Mouse (Mus musculus) stomach, embryonic 16.5 days (tissue): ENCODE data around the gene Cntnap2. TPM values are rescaled to one million over a fixed set of nuclear protein-coding genes. Genes with fewer than 3 reads are reported as not detected.

Source experiments
- ATAC-seq: fragments of 200-750 bp; cut with Nextera tagmentation; 2 replicates; pipeline ENCODE4 v1.8.0; 2017; ENCODE audit warnings: moderate number of reproducible peaks, moderate TSS enrichment; ENCODE audit not compliant: insufficient read depth, low FRiP score
- H3K27ac ChIP-seq: fragments of 300-500 bp; sonication (generic); 2 replicates; pipeline ENCODE4 v1.5.1; 2014; ENCODE audit warnings: low read length
- H3K27me3 ChIP-seq: fragments of 300-500 bp; sonication (generic); 2 replicates; pipeline ENCODE4 v1.6.1; 2014; ENCODE audit warnings: low read length, control low read depth, mixed read lengths; ENCODE audit not compliant: control insufficient read depth, insufficient read depth
- H3K36me3 ChIP-seq: fragments of 300-500 bp; sonication (generic); 2 replicates; pipeline ENCODE4 v1.6.1; 2014; ENCODE audit warnings: low read length; ENCODE audit not compliant: control insufficient read depth, insufficient read depth
- H3K4me1 ChIP-seq: fragments of 300-500 bp; sonication (generic); 2 replicates; pipeline ENCODE4 v1.6.1; 2014; ENCODE audit warnings: low read length, control low read depth, mixed read lengths; ENCODE audit not compliant: control insufficient read depth, insufficient read depth
- H3K4me2 ChIP-seq: fragments of 300-500 bp; sonication (generic); 2 replicates; pipeline ENCODE4 v1.6.1; 2014; ENCODE audit warnings: low read depth, low read length, mixed read lengths
- H3K4me3 ChIP-seq: fragments of 300-500 bp; sonication (generic); replicated peaks from 2 replicates; pipeline ENCODE4 v1.5.1; 2014; ENCODE audit warnings: mild to moderate bottlenecking, low read length
- H3K9ac ChIP-seq: fragments of 300-500 bp; sonication (generic); 2 replicates; pipeline ENCODE4 v1.6.1; 2014; ENCODE audit warnings: low read length
- H3K9me3 ChIP-seq: fragments of 300-500 bp; sonication (generic); replicated peaks from 2 replicates; pipeline ENCODE4 v1.6.1; 2016; ENCODE audit warnings: low read length, control low read depth; ENCODE audit not compliant: control insufficient read depth
- WGBS: fragments of 180-500 bp; shearing (Covaris S2); extraction: QIAGEN DNeasy Blood & Tissue Kit; methylation state at CpG from one replicate; pipeline ENCODE4 v1.1.7; 2014; 5-methylcytosine and 5-hydroxymethylcytosine counted together
- polyA plus RNA-seq: library from polyadenylated mRNA; unstranded; fragments of >200 nt; fragmentation: Nextera tagmentation; extraction: Ambion mirVana; gene quantifications from 2 replicates; pipeline ENCODE4 v1.2.1, GENCODE M21; 2015

Gene Cntnap2
- polyA plus RNA-seq, 1 experiment from 2014 or later: 2.1 TPM

DNA sequence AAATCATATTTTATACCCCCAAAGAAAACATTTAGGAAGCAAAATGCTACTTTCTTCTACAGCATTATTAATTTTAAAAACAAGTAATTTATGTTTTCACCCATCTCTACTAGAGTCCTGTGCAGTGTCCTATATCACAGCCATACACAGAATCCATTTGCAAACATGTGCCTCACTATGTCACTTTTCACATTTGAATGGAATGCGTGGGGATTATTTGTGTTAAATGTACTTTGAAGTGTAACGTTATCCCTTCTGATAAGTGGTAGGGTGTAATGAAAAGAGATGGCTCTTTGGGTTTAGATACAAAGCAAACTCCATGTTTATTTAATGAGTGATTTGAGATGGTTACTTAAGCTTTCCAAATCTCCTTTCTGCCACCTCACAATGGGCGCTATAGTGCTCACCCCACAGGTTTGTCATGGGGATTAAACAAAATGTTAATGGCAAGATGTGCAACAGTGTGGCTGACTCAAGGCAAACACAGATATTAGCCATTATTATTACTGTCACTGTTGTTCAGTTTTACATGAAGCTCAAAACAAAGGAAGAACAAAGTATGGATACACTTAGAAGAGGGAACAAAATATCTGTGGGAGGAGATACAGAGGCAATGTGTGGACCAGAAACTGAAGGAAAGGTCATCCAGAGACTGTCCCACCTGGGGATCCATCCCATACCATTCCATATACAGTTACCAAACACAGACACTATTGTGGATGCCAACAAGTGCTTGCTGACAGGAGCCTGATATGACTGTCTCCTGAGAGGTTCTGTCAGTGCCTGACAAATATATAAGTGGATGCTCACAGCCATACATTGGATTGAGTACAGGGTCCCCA is 886.2 kb downstream of the Cntnap2 start:
- no peaks in the 10 kb centered on the region for H3K4me1 ChIP-seq
- H3K4me3 ChIP-seq: no peak overlapping the region
- WGBS: 43% methylated on average over 3 of the region's 3 CpGs
- no peak for ATAC-seq
- no peaks in the 10 kb centered on the region for H3K9me3 ChIP-seq
- H3K9ac ChIP-seq: no peak overlapping the region
- no peak overlapping the region for H3K27ac ChIP-seq
- no peaks in the 10 kb centered on the region for H3K27me3 ChIP-seq
- no peak overlapping the region for H3K4me2 ChIP-seq
- H3K36me3 ChIP-seq: no peaks in the 10 kb centered on the region

GRCm38 (mm10) chr6:45954773-45955172 is 895.6 kb downstream of the Cntnap2 start:
- Histone ChIP-seq H3K4me2 (no peak overlapping the region), H3K9me3 (no peaks in the 10 kb centered on the region), H3K36me3 (no peaks in the 10 kb centered on the region), H3K27me3 (no peaks in the 10 kb centered on the region), H3K9ac (no peak overlapping the region), H3K27ac (no peak overlapping the region), H3K4me3 (no peak overlapping the region), H3K4me1 (no peaks in the 10 kb centered on the region)
- no peak for ATAC-seq

GRCm38 (mm10) chr6:45964494-45964893 is 905.3 kb downstream of the Cntnap2 start:
- H3K9me3 ChIP-seq: no peaks in the 10 kb centered on the region
- no peak for ATAC-seq
- H3K27me3 ChIP-seq: no peaks in the 10 kb centered on the region
- H3K27ac ChIP-seq: no peak overlapping the region
- WGBS: 95% methylated on average over 1 of the region's 1 CpGs
- H3K36me3 ChIP-seq: no peaks in the 10 kb centered on the region
- no peaks in the 10 kb centered on the region for H3K4me1 ChIP-seq
- H3K4me2 ChIP-seq: no peak overlapping the region
- no peak overlapping the region for H3K4me3 ChIP-seq
- no peak overlapping the region for H3K9ac ChIP-seq

DNA sequence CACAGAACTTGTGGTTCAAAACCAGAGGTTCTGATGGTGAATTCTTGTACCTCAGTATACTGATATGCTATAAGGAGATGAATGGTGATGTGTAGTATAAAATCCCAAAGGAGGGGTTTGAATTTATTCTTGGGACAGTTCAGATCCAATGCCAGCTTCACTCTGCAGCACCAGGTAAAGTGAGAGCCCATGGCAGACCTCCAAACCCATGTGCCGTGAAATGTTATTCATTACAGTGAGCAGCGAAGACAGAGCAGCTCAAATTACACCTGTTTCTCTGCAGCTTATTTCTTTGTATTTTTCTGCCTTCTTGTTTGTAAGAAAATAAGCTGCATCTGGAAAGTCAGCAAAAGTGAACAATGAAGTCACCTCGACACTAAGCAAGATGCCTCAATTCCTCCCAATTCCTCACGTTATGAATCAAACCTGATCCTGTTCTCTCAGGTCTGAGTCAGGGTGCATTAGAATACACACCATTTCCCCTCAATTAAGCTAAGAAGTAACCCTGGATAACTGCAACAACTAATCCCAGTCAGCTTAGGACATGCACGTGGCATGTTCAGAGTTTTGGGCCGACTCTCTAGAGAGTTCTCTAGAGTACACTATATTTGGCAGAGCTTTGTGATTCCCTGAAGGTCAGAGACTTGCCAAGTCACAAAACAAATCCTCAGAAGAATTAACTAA is 915.5 kb downstream of the Cntnap2 start:
- no peak overlapping the region for H3K27ac ChIP-seq
- ATAC-seq: no peak
- no peak overlapping the region for H3K4me2 ChIP-seq

GRCm38 (mm10) chr6:45979171-45979570 is 920.0 kb downstream of the Cntnap2 start:
- WGBS: 79% methylated on average over 2 of the region's 2 CpGs
- no peak overlapping the region for H3K4me3 ChIP-seq

More for the DNA sequence above, 915.5 kb downstream of the Cntnap2 start:
- Histone ChIP-seq H3K27me3 (no peaks in the 10 kb centered on the region), H3K9me3 (no peaks in the 10 kb centered on the region), H3K4me3 (no peak overlapping the region), H3K36me3 (no peaks in the 10 kb centered on the region), H3K9ac (no peak overlapping the region), H3K4me1 (no peaks in the 10 kb centered on the region)
- 65% methylated on average over 6 of the region's 6 CpGs for WGBS

DNA sequence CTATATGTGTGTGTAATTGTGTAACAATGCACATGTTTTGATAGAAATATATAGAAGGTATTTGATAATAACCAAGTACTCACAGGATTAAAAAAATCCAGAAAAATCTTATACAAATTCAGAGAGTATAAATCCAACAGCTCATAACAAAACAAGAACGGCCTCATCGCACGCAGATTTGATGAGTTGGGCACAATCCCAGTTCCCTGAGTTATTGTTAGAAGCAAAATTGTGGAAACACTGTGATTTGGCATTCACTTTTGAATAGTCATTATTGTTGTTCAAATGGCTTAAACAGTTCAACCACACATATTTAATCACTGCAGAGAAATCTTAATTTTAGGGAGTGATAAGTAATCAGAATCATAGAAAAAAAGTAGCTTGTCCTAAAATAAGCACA is 928.9 kb downstream of the Cntnap2 start:
- no peaks in the 10 kb centered on the region for H3K9me3 ChIP-seq
- no peak overlapping the region for H3K4me3 ChIP-seq
- no peaks in the 10 kb centered on the region for H3K36me3 ChIP-seq
- no peaks in the 10 kb centered on the region for H3K27me3 ChIP-seq
- WGBS: 81% methylated on average over 3 of the region's 3 CpGs
- no peak overlapping the region for H3K27ac ChIP-seq
- no peak overlapping the region for H3K4me2 ChIP-seq
- ATAC-seq: no peak
- no peak overlapping the region for H3K9ac ChIP-seq
- H3K4me1 ChIP-seq: no peaks in the 10 kb centered on the region

More at GRCm38 (mm10) chr6:45979171-45979570, 920.0 kb downstream of the Cntnap2 start:
- Histone ChIP-seq H3K4me1 (no peaks in the 10 kb centered on the region), H3K9me3 (no peaks in the 10 kb centered on the region), H3K9ac (no peak overlapping the region), H3K4me2 (no peak overlapping the region), H3K27ac (no peak overlapping the region), H3K36me3 (no peaks in the 10 kb centered on the region), H3K27me3 (no peaks in the 10 kb centered on the region)
- no peak for ATAC-seq

GRCm38 (mm10) chr6:45991086-45991485 is 931.9 kb downstream of the Cntnap2 start:
- no peak overlapping the region for H3K4me3 ChIP-seq
- no peaks in the 10 kb centered on the region for H3K27me3 ChIP-seq
- WGBS: 94% methylated on average over 1 of the region's 1 CpGs
- ATAC-seq: no peak
- H3K4me1 ChIP-seq: no peaks in the 10 kb centered on the region
- H3K36me3 ChIP-seq: no peaks in the 10 kb centered on the region
- no peaks in the 10 kb centered on the region for H3K9me3 ChIP-seq
- H3K4me2 ChIP-seq: no peak overlapping the region
- H3K9ac ChIP-seq: no peak overlapping the region
- H3K27ac ChIP-seq: no peak overlapping the region

DNA sequence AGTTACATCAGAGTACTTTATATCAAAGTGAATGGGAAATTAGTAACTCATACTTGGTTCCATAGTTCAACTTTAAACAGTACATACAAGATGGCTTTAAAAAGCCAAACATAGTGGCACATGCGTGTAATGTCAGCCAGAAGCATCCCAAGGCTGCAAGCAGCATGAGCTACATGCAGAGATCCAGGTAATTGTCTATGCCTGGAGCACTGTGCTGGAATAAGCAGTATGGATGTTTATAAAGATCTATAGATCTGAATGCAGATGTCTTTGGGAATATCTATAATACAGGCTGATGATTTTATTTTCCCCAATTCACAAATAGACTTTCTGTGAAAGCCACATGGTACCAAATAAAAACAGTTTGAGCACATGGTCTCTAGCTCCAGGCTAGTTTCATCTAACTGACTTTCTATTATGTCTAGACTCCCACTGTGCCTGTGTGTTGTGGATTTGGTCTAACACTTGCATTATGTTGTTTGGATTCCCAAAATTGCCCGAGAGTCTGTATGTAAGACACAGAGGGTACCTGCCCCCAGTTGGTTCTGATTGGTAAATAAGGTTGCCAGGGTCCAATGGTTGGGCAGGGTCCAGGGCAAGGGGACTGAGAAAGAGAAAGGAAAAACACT is 963.5 kb downstream of the Cntnap2 start:
- no peaks in the 10 kb centered on the region for H3K9me3 ChIP-seq
- no peaks in the 10 kb centered on the region for H3K27me3 ChIP-seq
- H3K9ac ChIP-seq: no peak overlapping the region
- no peak overlapping the region for H3K4me2 ChIP-seq
- no peaks in the 10 kb centered on the region for H3K36me3 ChIP-seq
- H3K27ac ChIP-seq: no peak overlapping the region
- ATAC-seq: no peak
- WGBS: 81% methylated on average over 2 of the region's 2 CpGs
- H3K4me3 ChIP-seq: no peak overlapping the region
- H3K4me1 ChIP-seq: no peaks in the 10 kb centered on the region
